Mouse (Mus musculus) liver, adult 2 months (tissue): ENCODE results near the gene Cdc6.

Experiments
- CTCF ChIP-seq: fragments of 200-500 bp; IDR thresholded peaks from 2 replicates; pipeline ENCODE4 v1.5.1; 2011; ENCODE audit warnings: low read depth, low read length, control low read depth
- POLR2A ChIP-seq: fragments of 200-500 bp; IDR thresholded peaks from 2 replicates; pipeline ENCODE4 v1.6.1; 2011; ENCODE audit warnings: low read length, control low read depth; ENCODE audit not compliant: insufficient read depth; ENCODE audit errors: extremely low read depth

- TF ChIP-seq POLR2A (no peak), CTCF (no peak)
Measured at GRCm38 (mm10) chr11:98917428-98918005, 9.9 kb downstream of the Cdc6 start.
